Mouse (Mus musculus): ENCODE data around the gene Tcf25. TPM values are rescaled to one million over a fixed set of nuclear protein-coding genes. Genes with fewer than 3 reads are reported as not detected.
A peak's percentile ranks its signal among the peaks of the same experiment; 100 is the strongest.

The Tcf25 gene
- polyA plus RNA-seq, 1 experiment: 128 TPM

DNA sequence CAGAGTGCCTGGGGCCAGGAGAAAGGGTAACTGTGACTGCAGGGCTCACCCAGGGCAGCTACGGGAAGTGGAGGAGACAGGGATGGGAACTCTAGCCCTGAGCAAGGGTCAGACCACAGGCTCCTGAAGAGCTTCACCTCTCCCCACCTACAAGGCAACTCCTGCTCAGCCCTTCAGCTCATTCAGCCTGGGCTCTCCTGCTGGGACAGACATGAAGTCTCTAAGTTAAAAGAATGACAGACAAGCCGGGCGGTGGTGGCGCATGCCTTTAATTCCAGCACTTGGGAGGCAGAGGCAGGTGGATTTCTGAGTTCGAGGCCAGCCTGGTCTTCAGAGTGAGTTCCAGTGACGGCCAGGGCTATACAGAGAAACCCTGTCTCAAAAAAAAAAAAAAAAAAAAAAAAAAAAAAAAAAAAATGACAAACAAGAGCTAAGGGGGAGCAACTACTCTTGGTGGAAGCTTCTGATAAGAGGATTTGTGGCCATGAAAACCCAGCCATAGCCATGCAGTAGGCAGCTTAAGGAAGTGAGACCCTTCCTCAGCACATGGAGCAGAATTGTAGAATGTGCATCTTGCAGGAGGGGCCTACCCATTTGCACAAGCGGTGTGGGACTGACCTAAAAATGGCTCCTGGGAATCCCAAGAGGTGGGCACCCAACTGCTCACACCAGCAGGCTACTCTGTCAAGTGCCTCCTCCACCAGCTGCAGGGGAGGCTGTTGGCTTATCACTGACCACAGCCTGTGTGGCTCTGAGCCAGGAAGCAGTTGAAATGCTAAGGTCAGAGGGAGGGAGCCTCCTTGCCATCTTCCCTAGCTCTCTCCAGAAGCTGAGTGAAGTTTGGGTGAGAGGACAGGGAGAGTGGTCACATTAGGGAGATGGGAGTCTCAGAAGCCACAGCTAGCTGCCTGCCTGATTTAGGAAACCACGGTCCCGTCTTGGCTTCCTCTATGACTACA lies 35.3 kb downstream of the Tcf25 start:
- H3K27me3 ChIP-seq (ENCODE audit: control insufficient read depth, insufficient read depth, low read length): peaks cover 40% of the 10 kb centered on the region
- H3K4me3 ChIP-seq (ENCODE audit: low read depth, low read length): no peak overlapping the region
- WGBS: 62% methylated on average over 9 of the region's 9 CpGs

DNA sequence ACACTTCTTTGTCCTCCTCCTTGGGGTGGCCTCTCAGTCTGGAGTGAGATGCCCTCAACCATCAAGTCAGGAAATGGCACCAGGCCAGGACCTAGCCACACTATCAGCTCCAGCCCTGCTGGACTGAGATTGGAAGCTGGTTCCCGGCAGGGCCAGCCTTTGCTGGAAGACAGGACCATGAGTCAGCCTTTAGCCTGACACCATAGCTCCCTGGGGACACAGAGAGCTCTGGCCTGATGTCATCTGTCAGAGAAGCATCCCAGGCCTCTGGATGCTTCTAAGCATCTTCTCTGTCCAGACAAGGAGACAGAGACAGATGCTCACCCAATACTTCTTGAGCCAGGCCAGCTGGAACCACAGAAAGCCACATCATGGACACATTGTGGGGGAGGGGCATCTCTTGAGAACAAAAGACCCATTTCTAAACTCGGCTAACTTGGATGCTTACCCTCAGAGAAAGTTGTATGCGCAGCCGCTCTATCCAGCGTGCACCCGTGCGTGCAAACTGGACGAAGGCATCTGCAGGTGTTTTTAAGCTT lies 36.6 kb downstream of the Tcf25 start:
- WGBS: 65% methylated on average over 8 of the region's 8 CpGs
- H3K4me3 ChIP-seq (ENCODE audit: low read depth, low read length): no peak overlapping the region
- no peak for TF ChIP-seq CTCF (IDR thresholded peaks at IDR 0.05; ENCODE audit: extremely low read depth, insufficient read length, insufficient replicate concordance, low read depth, low read length)
- no peak for TF ChIP-seq POLR2A (IDR thresholded peaks at IDR 0.05; ENCODE audit: low read depth, low read length)
- peaks cover 5% of the 10 kb centered on the region for H3K4me1 ChIP-seq (ENCODE audit: control insufficient read depth, insufficient read depth, insufficient read length, low read length)
- no peak overlapping the region for H3K27ac ChIP-seq (ENCODE audit: insufficient read depth, low read depth, low read length)
- no peaks in the 10 kb centered on the region for H3K36me3 ChIP-seq (ENCODE audit: control insufficient read depth, insufficient read depth, low read length)
- H3K27me3 ChIP-seq (ENCODE audit: control insufficient read depth, insufficient read depth, low read length): peaks cover 40% of the 10 kb centered on the region

More for the DNA sequence above, 35.3 kb downstream of the Tcf25 start:
- H3K36me3 ChIP-seq (ENCODE audit: control insufficient read depth, insufficient read depth, low read length): no peaks in the 10 kb centered on the region
- H3K27ac ChIP-seq (ENCODE audit: insufficient read depth, low read depth, low read length): no peak overlapping the region
- peaks cover 5% of the 10 kb centered on the region for H3K4me1 ChIP-seq (ENCODE audit: control insufficient read depth, insufficient read depth, insufficient read length, low read length)
- TF ChIP-seq POLR2A (IDR thresholded peaks at IDR 0.05; ENCODE audit: low read depth, low read length): no peak
- no peak for TF ChIP-seq CTCF (IDR thresholded peaks at IDR 0.05; ENCODE audit: extremely low read depth, insufficient read length, insufficient replicate concordance, low read depth, low read length)

DNA sequence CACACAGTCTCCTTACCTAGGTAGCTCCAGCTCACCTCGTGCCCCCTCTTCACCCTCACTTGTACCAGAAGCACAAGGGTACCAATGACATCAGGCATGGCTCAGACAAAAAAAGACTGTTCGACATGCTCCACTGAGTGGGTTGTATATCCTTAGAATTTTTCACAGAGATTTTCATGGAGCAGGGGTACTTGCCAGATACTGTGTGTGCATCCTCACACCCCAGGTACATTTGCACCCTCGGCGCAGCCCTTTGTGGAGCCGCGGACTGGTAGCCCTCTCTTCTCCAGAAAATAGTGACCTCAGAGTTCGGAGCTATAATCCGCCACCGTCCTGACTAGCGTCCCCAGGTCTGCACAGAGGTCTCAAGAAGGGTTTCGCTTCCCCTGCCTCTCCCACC lies 37.2 kb downstream of the Tcf25 start:
- Histone ChIP-seq H3K27me3 (ENCODE audit: control insufficient read depth, insufficient read depth, low read length) (peaks cover 40% of the 10 kb centered on the region), H3K4me1 (ENCODE audit: control insufficient read depth, insufficient read depth, insufficient read length, low read length) (peaks cover 5% of the 10 kb centered on the region), H3K36me3 (ENCODE audit: control insufficient read depth, insufficient read depth, low read length) (no peaks in the 10 kb centered on the region), H3K27ac (ENCODE audit: insufficient read depth, low read depth, low read length) (no peak overlapping the region), H3K4me3 (ENCODE audit: low read depth, low read length) (no peak overlapping the region)
- TF ChIP-seq CTCF (IDR thresholded peaks at IDR 0.05; ENCODE audit: extremely low read depth, insufficient read length, insufficient replicate concordance, low read depth, low read length) (no peak), POLR2A (IDR thresholded peaks at IDR 0.05; ENCODE audit: low read depth, low read length) (no peak)
- 18% methylated on average over 11 of the region's 11 CpGs for WGBS

DNA sequence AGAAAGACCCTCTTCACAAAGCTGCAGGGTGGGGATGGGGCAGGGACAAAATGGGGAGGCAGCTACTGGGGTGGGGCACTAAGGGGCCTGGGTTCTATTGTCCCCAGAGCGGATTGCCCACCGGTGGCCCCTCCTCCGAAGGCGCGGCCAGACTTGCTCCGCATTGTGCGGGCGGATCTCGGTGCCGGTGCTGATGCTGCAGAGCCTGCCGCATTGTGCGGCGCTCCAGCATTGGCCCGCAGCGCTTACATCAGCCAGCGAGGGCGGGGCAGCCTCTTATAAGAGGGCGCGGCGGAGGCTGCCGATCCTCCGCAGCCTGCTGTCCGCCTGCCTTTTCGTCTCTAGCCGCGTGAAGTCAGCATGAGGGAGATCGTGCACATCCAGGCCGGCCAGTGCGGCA lies 37.7 kb downstream of the Tcf25 start, which contains the start of gene Tubb3:
Gene Tubb3 (plus strand): TSS at position 179 of the 400 bp plus-strand sequence.
- H3K36me3 ChIP-seq (ENCODE audit: control insufficient read depth, insufficient read depth, low read length): no peaks in the 10 kb centered on the region

DNA sequence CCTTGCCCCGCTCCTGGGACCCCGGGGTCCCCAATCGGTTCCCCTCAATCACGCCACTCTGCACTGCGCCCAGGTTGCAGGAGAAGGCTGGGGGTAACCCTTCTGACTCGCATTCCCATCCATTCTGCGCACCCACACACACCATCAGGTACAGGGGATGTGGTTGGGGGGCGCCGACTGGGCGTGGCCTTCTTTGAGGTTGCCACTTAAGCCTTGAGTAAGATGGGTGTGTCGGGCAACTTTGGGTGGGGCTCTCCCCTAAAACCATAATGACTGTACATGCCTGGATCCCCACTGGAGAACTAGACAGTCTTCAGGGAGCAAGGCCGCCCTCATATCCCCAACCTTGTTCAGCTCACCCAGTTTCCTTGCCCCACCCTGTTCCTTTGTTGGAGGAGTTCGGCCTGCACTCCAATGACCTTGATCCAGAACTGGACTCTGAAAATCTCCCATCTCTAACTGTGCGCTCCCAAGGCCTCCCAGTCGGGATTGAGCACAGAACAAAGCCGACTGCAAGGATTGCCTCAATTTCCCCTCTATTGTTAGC lies 38.3 kb downstream of the Tcf25 start:
- Histone ChIP-seq H3K36me3 (ENCODE audit: control insufficient read depth, insufficient read depth, low read length) (no peaks in the 10 kb centered on the region), H3K27ac (ENCODE audit: insufficient read depth, low read depth, low read length) (no peak overlapping the region), H3K4me1 (ENCODE audit: control insufficient read depth, insufficient read depth, insufficient read length, low read length) (peaks cover 7% of the 10 kb centered on the region), H3K4me3 (ENCODE audit: low read depth, low read length) (peak overlapping the region; percentile 24), H3K27me3 (ENCODE audit: control insufficient read depth, insufficient read depth, low read length) (peaks cover 40% of the 10 kb centered on the region)
- WGBS: 14% methylated on average over 16 of the region's 16 CpGs
- TF ChIP-seq CTCF (IDR thresholded peaks at IDR 0.05; ENCODE audit: extremely low read depth, insufficient read length, insufficient replicate concordance, low read depth, low read length) (no peak), POLR2A (IDR thresholded peaks at IDR 0.05; ENCODE audit: low read depth, low read length) (no peak)

More for the DNA sequence above, 37.7 kb downstream of the Tcf25 start, which contains the start of gene Tubb3:
- Histone ChIP-seq H3K27me3 (ENCODE audit: control insufficient read depth, insufficient read depth, low read length) (peaks cover 40% of the 10 kb centered on the region), H3K4me1 (ENCODE audit: control insufficient read depth, insufficient read depth, insufficient read length, low read length) (peaks cover 5% of the 10 kb centered on the region), H3K4me3 (ENCODE audit: low read depth, low read length) (peak within 1 kb of the TSS; percentile 24), H3K27ac (ENCODE audit: insufficient read depth, low read depth, low read length) (no peak within 1 kb of the TSS)
- WGBS: under 1% methylated on average over 29 of the region's 29 CpGs
- TF ChIP-seq POLR2A (IDR thresholded peaks at IDR 0.05; ENCODE audit: low read depth, low read length): no peak
- TF ChIP-seq CTCF (IDR thresholded peaks at IDR 0.05; ENCODE audit: extremely low read depth, insufficient read length, insufficient replicate concordance, low read depth, low read length): no peak

DNA sequence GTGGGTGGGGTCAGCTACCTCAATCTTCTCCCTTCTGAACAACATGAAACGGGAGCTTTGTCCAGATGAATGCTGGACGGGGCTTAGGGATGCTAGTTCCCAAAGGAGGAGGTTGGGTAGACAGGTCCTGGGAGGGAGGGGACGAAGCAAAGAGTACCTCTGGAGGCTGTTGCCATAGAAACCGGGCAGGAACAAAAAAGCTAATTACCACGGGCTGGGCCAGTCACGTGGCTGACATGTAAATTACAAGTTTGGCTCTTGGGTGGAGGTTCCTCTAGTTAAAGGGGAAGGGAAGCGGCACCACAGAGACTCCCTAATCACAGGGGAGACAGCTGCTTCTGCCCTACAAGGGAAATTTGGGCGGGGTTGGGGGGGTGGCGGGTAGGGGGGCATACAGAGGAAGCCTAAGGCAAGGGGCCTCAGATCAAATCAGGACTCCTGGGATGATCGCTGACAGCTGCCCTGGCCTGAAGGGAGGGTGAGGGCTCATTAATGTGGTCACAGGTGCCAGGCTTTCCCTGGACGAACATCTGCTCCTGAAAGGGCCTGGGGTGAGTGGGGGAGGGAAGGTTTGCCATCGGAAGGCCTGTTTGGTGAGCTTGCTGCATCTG lies 39.1 kb downstream of the Tcf25 start:
- Histone ChIP-seq H3K36me3 (ENCODE audit: control insufficient read depth, insufficient read depth, low read length) (no peaks in the 10 kb centered on the region), H3K27me3 (ENCODE audit: control insufficient read depth, insufficient read depth, low read length) (peaks cover 40% of the 10 kb centered on the region), H3K4me1 (ENCODE audit: control insufficient read depth, insufficient read depth, insufficient read length, low read length) (peaks cover 10% of the 10 kb centered on the region), H3K4me3 (ENCODE audit: low read depth, low read length) (no peak overlapping the region), H3K27ac (ENCODE audit: insufficient read depth, low read depth, low read length) (no peak overlapping the region)
- 7% methylated on average over 12 of the region's 12 CpGs for WGBS
- TF ChIP-seq CTCF (IDR thresholded peaks at IDR 0.05; ENCODE audit: extremely low read depth, insufficient read length, insufficient replicate concordance, low read depth, low read length) (no peak), POLR2A (IDR thresholded peaks at IDR 0.05; ENCODE audit: low read depth, low read length) (no peak)

Measured in small intestine, adult 2 months (tissue).